Mouse (Mus musculus) testis, postnatal 10 days (tissue): Measurements from ENCODE around the gene Mall.
A peak's percentile ranks its signal among the peaks of the same experiment; 100 is the strongest.

Experiments used
- DNase-seq: peaks from one replicate; pipeline ENCODE4 v3.0.0; 2021; ENCODE audit warnings: low spot score

The Mall gene

DNA sequence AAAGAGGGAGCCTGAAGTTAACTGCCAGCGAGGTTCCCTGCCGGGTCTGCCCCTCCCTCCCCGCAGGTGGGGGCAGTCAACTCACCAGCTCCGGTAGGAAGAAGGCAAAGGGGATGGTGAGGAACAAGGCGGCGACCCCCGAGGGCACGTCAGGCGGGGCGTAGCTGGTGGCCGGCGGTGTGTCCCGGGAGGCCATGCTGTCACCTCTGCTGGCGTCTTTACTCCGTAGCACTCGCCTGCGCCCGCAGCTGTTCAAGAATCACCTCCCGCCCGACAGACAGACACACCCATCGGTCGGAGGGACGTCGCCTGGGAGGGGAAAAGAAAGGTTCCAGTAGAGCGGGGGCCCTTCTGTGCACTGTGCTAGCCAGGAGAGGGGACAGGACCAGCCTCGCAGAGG, at the start of gene Mall:
TSS of gene Mall (minus strand) at position 262 of the 400 bp plus-strand sequence.
- no peak for DNase-seq

DNA sequence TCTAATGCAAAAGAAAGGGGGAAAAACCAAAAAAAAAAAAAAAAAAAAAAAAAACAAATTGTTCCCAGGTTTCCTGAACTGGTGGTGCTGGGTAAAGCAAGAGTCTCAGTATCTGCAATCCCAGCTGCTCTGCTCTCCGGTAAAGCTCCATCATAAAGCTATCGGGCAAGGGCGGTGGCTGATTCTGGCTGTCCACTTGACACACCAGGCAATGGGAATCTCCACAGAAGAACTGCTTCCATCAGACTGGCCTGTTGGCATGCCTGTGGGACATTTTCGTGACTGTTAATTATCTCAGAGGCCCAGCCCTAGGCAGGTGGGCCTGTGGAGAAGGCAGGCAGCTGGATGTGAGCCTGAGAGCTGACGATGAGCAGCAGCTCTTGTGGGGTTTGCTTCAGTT, 48.7 kb upstream of the Mall start:
- peak; percentile 28 for DNase-seq

- no peak for DNase-seq
Observed at GRCm38 (mm10) chr2:127775013-127775412, 45.3 kb upstream of the Mall start.

- DNase-seq, result no peak
Observed at GRCm38 (mm10) chr2:127774578-127774941, 44.8 kb upstream of the Mall start.

- no peak for DNase-seq
Observed at GRCm38 (mm10) chr2:127773938-127774577, 44.3 kb upstream of the Mall start.

GRCm38 (mm10) chr2:127761587-127761986, 31.9 kb upstream of the Mall start:
- no peak for DNase-seq

GRCm38 (mm10) chr2:127760429-127761000, 30.8 kb upstream of the Mall start:
- DNase-seq, result no peak

GRCm38 (mm10) chr2:127760014-127760413, 30.3 kb upstream of the Mall start:
- DNase-seq, result no peak

DNA sequence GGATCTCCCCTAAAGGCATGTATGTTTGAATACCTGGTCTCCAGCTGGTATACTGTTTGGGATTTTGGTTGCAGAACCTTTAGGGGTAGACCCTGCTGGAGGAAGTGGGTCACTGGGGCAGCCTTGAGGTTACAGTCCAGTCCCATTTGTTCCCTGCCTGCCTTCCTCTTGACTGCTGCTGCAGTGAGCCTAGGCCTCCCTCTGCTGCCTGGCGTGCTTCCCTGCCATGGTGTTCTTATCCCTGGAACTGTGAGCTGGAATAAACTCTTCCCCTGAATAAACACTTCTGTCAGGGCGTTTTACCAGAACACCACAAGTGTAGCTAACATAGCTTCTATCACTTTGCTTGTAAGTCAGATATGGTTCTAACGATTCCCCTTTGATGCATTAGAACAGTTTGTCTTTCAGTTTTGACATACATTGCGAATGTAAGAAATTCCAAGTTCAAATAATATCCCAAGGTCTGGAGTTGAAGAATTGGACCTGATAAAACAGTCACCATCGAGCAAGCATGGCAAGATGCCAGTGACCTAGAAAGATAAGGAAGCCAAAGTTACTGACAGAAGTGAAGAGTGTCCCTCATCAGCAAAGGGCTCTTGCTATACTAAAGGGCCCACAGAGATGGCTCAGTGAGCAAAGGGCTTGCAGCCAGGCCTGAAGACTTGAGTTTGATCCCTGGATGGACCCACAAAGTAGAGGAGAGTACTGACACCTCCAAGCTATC, 29.6 kb upstream of the Mall start:
- DNase-seq, result no peak

DNA sequence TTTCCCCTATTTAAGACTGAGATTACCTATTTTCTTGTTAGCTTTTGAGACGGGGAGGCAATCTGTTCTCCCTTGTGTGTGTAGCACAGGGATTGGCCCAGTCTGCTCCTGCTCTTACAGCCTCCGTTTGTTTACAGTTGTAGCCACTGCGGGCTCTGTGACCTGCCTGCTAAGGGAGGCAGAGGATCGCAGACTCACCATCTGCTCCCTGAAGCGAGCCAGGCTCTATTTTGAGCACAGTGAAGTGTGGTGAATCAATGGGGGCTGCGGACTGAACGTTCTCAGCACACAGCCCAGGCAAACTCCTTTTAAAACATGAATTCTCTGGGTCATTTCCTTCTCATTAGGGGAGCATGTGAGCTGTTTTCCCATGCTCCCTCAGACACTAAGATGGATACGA, 27.4 kb upstream of the Mall start:
- DNase-seq, result no peak

DNA sequence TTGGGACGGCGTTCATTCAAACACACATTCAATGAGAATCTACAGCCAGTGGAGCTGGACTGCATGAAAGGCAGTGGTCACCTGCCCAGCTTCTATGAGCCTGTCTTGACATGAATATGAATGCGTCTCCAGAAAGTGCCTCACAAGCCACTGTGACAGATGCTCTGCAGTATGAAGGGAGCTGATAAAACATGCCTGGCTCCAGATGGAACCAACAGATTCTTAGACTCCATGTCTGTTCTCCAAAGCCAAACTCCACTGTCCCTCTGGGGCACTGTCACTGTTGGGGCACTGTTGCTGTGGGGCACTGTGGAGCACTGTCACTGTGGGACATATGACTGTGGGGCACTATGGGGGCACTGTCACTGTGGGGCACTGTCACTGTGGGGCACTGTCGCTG, 24.4 kb upstream of the Mall start:
- DNase-seq, result no peak

DNA sequence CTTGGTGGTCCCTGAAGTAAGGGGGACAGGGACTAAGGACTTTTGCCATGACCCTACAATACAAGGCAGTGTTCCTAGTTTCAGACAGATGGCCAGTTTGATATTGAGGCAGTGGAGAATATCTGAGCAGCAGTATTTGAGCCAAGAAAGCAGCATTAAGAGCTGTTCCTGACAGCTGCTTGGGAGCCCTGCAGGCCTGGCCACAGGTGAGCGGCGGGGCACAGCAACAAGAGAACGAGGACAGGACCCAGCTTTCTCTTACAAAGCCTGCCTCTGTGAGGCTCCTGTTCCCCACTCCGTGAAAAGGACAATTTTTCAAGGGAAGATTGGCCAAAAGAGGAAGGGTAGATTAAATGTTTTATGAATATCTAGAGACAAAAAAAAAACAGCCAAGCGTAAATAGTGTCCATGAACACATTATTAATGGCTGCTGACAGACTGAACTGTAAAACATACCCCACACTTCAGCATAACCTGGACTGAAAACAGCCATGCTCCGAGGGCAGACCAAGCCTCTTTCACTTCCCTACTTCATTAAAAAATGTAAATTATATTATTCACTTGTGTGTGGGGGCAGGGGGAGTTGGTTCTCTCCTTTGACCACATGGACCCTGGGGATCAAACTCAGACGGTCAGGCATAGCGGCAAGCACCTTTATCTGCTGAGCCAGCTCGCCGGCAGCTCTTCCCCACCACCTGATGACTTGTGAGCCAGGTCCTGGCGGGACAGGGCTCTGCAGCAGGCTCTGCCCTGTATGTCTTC, 22.3 kb upstream of the Mall start:
- no peak for DNase-seq

DNA sequence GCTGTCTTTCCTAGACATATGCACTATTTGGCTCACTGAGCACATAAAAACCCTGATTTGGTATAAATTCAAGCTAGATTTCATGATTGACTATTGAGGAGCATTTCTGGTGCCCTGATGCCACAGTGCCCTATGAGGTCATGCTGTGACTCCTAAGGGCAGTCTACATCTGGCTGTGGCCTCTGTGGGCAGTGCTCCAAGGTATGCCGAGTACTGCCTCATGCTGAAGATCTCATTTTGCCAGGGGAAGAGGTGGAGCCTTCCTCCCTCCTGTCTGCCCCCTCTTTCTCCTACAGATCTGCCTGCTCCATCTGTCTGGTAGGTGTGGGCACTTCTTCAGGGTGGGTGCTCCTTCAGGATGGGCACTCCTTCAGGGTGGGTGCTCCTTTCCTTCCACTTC, 19.6 kb upstream of the Mall start:
- DNase-seq, result no peak

- no peak for DNase-seq
Observed at GRCm38 (mm10) chr2:127748316-127748715, 18.6 kb upstream of the Mall start.

DNA sequence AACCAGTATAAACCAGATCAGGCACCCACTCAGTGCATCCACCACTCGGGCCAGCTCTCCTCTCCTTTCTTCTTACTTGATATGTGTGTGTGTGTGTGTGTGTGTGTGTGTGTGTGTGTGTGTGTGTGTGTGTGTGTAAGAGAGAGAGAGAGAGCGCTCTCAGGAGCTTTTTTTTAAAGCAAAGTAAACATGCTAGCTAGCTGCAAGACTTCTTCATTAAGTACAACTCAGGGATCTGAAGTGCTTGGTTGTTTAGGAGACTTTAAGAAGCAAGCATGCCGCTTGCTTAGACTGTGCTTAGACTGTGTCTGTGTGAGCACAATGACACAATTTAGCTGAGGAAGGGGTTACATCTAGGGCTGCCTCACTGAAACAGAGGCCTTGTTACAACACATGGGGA, 12.9 kb upstream of the Mall start:
- no peak for DNase-seq

- DNase-seq, result no peak
Observed at GRCm38 (mm10) chr2:127740756-127741519, 11.2 kb upstream of the Mall start.

GRCm38 (mm10) chr2:127737885-127738284, 8.2 kb upstream of the Mall start:
- no peak for DNase-seq

GRCm38 (mm10) chr2:127736631-127737209, 7.0 kb upstream of the Mall start:
- DNase-seq, result no peak

- no peak for DNase-seq
Observed at GRCm38 (mm10) chr2:127735512-127736145, 5.9 kb upstream of the Mall start.

GRCm38 (mm10) chr2:127734889-127735288, 5.2 kb upstream of the Mall start:
- DNase-seq, result no peak

DNA sequence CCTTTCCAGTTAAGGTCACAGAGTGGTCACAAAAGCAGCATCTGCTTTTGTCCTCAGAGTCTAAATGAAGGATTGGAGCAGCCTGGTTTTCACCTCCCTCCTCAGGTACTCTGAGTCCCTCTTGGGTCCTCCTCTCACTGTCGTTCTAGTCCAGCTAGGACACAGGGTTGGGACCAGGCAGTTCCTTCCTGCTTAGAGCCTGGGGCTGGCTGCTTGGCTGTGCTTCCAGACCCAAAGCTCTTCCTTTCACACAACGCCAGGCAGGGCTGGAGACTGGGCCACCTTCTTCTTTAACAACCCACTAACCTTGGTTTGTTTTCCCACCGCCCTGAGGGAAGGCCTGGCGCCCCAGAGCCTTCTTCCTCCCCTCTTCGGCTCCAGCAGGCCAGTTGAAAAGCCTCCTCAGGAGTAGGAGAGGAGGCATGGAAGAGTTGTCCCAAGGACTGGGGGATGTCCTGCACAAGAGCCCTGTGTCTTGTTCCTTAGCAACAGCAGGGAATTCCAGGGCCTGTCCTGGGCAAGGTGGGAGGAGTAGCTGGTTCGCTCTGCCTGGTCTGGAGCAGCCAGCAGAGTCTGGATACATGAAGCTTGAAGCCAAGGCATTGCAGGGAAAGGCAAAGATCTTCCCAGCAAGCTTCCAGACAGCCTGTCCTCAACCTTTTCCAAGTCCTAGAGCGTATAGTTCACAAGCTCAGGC, 717 bp upstream of the Mall start:
- DNase-seq, result no peak
